Mouse (Mus musculus) olfactory bulb, adult 2 months (tissue): ENCODE data around the gene Nell1.

Experiments
- CTCF ChIP-seq: fragments of 200-500 bp; IDR thresholded peaks from 2 replicates; pipeline ENCODE4 v1.5.1; 2012; ENCODE audit warnings: low read depth, mild to moderate bottlenecking, low read length, moderate library complexity; ENCODE audit not compliant: insufficient read depth
- POLR2A ChIP-seq: fragments of 200-500 bp; IDR thresholded peaks from 2 replicates; pipeline ENCODE4 v1.6.1; 2012; ENCODE audit warnings: mild to moderate bottlenecking, low read depth, low read length, moderate library complexity; ENCODE audit not compliant: insufficient read depth

DNA sequence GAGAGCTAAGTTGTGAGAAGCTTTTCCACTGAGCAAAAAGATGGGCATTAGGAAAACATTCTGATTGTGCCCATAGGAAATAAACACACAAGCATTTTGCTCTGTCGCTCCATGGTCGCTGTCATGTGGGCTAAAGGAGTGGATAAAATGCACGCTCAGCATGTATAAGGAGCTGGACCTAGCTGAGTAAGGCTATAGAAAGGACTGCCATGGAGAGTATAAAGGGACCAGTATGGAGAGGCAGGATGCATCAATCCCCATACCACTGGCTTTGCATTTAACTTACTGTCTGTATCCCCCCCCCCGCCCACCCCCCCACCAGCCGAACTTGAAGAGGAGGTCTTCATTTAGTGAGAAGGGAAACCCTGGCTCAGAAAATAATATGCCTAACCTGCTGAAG lies 711.7 kb downstream of the Nell1 start:
- TF ChIP-seq CTCF (no peak), POLR2A (no peak)
